Mouse (Mus musculus): ENCODE results near the gene Tpst1.

The Tpst1 gene

DNA sequence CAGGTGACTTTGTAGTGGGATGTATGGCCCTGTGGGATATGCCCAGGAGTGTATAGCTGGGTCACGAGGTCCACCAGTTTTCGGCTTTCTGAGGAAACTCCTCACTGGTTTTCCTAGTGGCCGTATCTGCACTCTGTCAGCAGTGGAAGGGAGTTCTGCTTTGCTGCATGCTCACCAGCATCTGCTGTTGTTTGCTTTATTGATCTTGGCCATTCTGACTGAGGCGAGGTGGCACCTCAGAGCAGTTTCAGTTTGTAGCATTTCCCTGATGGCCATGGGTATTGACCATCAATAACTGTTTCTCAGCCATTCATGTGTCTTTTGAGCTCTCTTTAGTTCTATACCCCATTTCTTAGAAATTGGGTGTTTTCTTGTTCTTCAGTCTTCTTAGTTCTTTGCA is 17.4 kb upstream of the Tpst1 start:
- DNase-seq: no peak

DNA sequence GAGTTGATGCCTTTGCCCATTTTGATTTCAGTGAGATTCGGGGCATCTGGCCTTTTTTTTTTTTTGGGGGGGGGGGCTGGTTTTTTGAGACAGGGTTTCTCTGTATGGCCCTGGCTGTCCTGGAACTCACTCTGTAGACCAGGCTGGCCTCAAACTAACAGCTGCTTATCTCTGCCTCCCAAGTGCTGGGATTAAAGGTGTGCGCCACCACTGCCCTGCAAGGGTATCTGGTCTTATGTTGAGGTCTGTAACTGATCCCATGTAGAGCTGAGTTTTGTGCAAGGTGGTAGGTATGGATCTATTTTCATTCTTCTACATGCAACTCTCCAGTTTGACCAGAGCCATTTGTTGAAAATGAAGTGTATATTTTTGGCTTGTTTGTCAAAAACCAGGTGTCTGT is 16.8 kb upstream of the Tpst1 start:
- DNase-seq: no peak

DNA sequence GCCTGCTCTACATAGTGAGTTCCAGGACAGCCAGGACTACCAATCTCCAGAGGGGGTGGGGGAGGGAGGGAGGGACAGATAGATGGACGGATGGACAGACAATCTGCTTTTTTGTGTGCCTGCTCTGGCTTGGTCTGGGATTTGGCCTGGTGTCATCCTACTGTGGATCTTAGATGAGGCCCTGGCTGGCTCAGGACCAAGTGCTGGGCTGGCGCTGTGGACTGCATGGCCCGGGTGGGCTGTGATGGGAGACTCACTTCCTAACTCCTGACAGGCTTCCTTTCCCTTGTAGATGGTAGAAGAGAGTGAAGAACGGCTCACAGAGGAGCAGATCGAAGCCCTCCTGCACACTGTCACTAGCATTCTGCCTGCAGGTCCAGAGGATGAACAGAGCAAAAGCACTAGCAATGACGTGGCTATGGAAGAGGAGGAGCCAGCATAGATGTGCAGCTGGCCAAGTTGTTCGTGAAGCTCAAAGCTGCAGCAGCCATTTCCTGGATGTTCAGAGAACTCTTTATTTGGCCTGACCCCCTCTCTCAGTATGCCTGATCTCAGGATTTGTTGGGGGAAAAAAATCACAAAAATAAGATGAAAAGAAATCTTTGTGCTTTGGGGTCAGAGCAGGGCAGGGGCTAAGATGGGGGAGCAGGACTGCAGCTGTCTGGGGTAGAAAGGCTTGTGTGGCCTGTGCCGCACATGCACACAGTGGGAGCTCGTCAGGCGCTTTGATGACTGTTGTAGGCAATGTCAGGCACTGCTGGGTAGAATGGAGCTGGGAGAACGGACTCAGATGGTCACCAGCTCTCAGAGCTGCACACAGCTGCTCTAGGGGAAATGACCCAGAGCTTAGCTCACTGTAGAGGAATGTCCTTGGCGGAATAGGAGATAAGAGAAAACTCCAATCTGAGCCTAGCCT is 13.5 kb upstream of the Tpst1 start:
- DNase-seq: peak in 1 of 2 experiments; percentile 59

DNA sequence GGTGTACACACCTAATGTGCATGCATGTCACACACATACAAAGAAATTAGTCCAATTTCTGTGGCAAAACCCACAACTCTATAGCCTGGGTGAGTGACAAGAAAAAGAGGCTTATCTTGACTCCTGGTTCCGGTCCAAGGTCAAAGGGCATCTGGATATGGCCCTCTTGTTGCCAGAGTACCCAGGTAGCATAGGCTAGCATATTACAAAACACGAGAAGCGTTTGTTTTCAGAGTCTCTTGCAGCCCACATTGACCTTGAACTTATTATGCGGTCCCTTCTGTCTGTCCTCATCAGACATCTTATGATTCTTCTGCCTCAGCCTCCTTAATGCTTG is 12.8 kb upstream of the Tpst1 start:
- DNase-seq: no peak

DNA sequence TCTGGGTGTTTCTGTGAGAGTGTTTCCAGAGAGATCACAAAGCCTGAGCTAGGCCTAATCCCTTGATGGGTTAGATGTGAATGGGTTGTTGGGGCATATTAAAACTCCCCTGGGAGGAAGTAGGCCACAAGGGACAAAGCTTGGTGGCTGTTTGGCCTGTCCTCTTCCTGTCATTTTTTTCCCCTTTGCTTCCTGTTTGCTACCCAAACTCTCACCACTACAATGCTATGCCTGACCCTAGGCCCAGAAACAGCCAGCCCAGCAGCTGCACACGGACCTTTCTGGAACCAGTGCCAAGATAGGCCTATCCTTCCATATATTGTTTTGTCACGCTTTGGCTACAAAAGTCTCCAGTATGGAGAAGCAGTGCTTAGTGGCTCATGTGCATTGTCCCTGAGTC is 11.0 kb upstream of the Tpst1 start:
- no peak for DNase-seq

DNA sequence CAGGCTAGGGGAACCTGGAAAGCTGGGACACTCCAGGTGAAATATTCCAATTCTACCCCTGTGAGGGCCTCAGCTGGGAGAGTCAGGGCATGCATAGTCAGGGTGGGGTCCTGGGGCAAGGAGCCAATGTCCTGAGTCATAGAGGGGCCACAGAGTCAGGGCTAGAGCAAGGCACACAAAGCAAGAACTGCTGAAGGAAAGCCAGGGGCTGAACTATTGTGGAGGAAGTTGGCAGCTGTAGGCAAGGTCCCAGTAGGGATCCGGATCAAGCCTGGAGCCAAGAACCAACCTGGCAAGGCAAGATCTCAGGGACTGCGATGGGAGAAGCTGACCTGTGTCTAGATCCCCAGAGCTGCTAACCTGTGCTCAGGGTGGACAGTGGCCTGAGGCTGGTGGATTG is 9.4 kb upstream of the Tpst1 start:
- peak; percentile 53 to 67 for DNase-seq

DNA sequence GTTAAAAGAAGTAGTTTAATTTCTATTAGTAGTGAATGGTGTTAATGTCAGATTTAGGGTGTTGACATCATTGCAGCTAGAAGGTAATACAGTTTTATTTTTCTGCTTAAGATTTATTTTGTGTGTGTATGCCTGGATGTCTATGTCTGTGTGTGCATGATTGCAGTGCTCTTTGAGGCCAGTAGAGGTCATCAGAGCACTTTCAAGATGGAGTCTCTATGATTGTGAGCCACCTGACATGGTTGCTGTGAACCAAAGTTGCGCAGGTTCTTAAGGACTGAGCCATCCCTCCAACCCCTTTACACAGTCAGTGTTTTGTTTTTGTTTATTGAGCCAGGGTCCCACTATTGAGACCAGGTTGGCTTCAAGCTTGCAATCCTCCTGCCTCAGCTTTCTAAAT is 7.5 kb upstream of the Tpst1 start:
- DNase-seq: no peak

DNA sequence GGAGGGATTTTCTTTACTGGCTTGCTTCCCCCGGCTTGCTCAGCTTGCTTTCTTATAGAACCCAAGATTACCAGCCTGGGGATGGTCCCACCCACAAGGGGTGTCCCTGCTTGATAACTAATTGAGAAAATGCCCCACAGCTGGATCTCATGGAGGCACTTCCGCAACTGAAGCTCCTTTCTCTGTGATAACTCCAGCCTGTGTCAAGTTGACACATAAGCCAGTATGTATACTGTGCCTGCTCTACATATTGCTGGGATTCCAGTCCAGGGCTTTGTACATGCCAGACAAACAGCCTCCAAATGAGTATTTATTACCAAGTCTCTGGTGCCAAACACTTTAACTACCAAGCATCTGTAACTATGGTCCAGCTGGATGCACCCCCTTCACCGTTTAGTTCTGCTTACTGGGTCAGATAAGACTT is 5.3 kb upstream of the Tpst1 start:
- DNase-seq: no peak

DNA sequence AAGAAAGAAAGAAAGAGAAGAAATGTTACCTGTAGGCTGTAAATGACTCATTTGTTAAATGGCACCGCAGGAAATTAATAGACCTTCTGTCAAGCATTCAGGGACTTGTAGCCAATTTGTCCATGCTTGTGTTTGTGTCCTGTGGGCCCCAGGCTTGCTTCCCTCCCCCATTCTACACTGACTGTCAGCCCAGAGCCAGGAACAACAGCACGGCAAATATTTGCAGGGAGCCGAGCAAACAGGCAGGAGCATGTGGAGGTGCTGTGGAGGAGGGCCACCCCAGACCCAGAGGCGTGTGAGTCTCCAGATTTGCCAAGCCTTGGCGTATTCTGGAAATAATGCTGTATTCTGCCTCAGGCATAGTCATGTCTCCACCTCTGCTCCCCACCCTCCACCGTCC is 1.4 kb downstream of the Tpst1 start:
- no peak for DNase-seq

DNA sequence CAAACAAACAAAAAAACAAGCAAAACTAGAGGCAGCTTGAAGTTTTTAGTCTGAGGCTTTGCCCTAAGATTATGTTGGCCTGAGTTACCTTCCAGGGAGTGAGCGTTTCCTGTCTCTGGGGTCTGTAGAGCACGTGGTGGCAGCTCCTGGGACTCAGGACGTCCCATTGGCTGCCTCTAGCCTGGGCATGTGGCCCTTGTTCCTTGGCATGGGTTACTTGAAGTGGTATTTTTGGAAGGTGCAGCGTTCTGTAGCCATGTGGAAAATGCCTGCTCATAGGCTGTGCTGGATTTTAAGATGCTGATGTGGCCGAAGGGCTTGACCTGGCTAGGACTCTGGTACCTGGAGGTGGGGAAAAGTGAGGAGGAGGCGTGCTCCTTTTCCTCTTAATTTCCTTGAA is 3.3 kb downstream of the Tpst1 start:
- DNase-seq: peak in 1 of 2 experiments; percentile 47

DNA sequence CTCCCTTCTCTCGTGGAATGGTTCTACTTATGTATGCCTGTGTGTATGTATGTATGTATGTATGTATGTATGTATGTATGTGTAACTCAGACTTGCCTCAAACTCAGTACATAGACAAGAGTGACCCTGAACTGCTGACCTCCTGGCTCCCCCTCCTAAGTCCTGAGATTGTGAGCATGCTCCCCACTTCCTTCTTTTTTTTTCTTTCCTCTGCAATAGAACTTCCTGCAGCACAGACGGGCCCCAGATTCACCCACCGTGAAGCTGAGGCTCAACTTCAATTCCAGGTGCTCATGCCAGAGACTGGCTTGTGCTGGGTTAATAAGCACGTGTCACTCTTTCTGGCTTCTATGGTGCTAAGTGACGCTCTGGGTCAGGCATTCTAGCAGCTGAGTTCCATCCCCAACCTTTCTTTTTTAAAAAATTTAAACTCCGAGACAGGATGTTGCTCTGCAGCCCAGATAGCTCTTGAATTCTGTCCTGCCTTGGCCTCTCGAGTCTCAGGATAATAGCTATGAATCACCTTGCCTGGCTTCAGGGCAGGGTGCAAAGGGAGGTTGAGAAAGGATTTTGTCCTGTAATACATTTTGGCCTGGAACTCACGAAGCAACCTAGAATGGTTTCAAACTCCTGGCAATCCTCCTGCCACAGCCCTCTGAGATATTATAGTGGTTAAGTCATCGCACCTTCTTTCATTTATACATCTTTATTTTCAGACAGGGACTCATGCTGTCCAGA is 5.1 kb downstream of the Tpst1 start:
- no peak for DNase-seq

DNA sequence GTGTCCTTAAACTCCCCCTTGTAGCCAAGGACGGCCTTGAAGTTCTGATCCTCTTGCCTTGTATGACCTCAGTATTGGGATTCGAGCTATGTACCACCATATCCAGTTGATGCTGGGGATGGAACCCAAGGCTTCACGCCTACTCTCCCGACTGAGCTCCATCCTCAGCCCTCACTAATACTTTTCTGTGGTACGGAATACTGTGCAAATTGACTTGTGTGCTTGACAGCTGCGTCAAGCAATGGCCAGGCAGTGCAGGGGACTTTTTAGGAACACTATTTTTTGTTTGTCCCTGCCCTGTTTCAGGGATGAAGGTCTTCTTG is 5.7 kb downstream of the Tpst1 start:
- DNase-seq: no peak

DNA sequence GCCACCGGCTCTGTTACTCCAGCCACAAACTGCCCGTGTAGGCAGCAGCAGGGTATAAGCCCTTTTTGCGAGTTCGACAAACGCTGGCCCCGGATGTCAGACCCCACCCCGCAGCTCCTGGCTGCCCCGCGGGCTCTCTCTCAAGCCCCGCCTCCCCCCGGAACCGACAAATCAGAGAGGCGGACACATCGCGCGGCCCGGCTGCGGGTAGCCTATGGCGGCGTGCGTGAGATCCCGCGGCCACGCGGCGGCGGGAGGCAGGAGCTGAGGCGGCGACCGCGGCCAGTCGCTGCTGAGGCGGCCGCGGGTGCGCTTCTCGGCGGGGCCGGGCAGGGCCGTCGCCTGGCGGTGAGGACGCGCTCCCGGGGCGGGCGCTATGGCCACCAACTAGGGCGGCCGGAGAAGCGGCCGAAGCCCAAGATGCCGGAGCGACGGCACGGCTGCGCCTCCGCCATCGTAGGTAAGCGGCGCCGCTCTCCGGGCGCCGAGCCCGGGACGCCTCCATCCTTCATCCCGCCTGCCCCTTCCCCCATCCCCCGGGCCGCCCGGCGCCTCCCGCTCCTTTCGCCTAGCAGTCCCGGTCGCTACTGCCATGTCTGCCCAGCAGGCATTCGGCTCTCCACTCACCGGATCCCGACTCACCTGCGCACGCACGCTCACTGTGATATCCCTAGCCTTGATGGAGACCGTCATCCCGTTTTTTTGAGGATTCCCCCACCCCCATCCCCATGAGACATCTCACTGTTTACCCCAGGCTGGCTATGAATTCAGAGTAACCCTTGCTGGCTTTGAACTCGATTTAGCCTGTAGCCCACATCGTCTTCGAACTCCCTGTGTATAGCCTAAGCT is 6.3 kb downstream of the Tpst1 start:
- DNase-seq: peak; percentile 98

DNA sequence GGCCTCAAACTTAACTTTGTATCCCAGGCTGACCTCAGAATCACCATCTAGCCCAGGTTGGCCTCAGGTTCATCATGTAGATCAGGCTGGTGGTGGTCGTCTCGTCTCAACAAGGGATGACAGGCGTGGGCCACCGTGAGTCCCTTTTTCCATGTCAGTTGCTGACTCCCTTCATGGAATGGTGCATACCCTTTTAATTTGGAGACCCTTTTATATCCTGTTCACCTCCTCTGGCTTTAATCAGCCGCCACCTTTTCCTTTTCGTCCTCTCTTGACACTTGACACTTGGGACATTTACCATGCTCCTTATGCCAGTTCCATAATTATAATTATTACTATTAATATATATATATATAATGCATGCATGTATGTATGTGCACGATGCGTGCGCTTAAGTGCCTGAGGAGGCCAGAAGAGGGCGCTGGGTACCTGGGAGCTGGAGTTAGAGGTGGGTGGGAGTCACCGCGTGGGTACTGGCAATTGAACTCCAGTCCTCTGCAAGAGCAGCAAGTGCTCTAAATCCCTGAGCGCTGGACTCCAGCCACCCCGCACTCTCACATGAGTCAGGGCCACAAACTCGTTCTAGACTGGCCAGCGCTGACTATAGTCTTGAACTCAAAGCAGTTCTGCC is 7.0 kb downstream of the Tpst1 start:
- DNase-seq: peak; percentile 41 to 43

DNA sequence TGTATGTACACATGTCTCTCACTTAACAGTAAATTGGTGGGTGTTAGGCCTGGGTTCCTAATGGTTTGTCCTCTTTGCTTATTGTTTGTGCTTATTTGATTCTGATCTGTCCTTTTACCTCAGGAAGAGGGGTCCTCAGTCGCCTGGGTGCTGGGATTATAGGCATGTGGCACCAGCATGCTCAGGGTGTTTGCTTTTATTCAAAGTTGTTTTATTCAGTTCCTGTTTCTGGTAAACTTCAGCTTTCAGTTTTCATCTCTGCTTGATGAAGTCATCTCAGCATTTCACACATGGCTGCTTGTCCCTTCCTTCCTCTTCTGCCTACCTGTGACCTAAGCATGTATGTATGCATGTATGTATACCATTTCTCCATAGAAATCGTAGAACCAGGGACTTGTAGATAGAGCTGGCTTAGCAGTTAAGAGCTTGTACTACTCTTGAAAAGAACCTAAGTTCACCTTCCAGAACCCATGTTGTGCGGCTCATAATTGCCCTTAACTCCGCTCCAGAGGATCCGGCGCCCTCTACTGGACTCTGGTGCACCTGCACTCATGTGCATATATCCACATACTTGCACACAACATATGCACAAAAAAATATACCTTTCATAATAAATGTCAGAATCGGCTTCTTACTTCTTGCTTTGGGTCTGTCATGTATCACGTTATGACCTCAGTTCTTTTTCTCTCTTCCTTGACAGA is 8.2 kb downstream of the Tpst1 start:
- peak; percentile 36 to 41 for DNase-seq

DNA sequence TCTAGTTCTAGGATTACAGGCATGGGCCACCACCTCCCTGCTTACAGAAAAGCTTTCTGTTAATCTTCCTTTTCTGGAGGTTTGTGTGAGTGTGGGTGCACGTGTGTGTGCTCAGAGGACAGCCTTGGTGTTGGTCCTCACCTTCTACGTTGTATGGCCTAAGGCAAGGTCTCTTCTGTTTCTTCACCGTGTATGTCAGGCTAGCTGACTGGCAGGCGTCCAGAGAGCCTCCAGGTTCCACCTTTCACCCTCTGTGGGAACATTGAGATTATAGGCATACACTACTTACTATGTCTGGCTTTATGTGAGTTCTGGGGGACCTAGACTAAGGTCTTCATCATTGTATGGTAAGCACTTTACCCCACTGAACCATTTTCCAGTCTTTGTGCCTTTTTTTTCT is 9.3 kb downstream of the Tpst1 start:
- DNase-seq: peak; percentile 34

DNA sequence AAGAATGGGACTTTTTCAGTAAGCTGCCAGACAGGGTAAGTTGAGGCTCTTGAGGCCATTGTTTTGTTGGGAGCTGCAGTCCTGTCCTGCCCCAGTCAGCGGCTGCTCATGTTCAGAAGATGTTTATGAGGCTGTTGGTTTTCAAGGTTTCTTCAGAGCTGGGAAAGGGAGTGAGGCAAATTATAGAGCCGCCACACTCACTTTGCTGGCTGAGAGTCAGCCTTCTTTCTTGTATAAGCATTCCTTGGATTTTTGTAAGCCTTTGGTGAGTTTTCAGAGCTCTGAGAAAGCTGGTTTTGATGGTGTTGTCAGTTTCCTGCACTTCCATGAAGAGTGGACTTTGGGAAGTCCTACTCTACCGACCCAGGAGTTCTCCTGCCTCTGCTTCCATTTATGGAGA is 11.1 kb downstream of the Tpst1 start:
- no peak for DNase-seq

DNA sequence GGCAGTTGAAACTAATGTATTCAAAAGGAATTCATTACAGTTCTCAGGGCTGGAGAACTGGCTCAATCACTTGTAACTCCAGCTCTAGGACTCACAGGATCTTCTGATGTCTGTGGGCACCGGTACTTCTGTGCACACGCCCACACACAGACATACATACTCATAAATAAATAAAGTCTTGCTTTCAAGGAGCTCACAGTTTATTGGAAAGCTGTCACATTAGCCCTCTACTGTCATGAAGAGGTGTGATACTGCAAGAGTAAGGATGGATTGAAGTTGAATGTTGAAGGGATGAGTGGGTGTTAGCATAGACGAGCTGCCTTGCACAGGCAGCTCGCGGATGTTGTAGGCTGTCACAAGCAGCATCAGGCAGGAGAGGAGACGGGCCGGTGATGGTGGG is 14.9 kb downstream of the Tpst1 start:
- no peak for DNase-seq

DNA sequence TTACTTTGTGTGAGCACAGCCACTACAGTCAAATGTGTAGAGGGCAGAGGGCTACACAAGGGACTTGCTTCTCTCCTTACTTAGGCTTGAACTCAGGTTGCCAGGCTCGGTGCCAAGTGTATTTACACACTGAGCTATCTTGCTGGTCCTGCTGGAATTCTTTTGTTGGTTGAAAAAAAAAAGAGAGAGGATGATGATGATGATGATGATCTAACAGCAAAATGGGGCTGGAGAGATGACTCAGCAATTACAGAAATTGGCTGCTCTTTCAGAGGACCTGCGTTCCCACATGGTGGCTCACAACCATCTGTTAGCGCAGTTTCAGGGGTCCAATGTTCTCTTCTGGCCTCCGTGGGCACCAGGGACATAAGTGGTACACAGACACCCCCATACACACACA is 15.5 kb downstream of the Tpst1 start:
- DNase-seq: no peak

DNA sequence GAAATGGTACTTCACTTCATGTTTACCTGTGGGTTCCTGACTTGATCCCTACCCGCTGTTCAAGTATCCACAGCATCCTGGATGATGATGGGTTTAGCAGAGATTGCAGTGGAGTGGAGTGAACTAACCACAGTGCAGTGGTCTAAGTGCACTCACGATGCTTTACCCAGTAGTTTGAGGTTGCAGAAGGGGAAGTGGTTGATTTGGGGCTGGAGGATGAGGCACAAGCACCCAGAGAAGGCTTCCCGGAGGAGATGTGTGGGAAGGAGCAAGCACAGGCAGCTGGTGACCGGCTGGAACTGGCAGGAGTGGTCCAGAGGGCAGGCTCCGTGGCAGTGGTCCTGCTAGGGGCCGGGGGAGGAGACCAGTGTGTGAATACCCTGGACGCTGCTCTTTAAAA is 16.1 kb downstream of the Tpst1 start:
- no peak for DNase-seq

DNA sequence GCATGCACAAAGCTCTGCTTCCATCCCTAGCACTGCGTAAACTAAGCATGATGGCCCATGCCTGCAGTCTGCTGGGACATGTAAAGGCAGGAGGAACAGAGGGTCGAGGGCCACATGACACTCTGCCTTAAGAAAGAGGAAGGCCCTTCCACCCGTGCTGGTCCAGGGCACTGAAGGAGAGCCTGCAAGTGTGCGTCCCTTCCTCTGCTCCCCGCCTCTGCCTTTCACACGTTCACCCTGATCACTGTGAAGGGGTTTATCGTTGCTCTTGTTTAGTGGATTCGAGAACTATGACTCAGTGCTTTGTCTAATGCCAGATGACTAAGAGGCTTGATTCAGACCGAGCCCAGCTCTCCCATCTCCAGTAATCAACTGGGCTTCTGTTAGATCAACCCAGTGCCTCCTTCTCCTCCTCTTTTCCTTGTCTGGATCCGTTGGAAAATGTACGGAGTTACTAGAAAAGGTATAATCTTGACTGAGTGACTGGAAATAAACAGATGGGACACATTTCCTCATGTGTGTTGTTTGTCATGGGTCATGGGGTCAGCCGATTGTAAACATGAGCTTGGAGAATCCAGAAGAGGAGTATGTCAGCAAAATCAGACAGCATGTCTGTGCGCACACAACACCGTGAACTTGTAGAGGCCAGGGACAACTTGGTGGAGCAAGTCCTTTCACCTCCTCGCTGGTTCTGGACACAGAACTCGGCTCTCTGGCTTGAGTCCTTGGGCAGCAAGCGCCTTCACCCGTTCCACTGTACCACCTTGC is 16.7 kb downstream of the Tpst1 start:
- DNase-seq: no peak

DNA sequence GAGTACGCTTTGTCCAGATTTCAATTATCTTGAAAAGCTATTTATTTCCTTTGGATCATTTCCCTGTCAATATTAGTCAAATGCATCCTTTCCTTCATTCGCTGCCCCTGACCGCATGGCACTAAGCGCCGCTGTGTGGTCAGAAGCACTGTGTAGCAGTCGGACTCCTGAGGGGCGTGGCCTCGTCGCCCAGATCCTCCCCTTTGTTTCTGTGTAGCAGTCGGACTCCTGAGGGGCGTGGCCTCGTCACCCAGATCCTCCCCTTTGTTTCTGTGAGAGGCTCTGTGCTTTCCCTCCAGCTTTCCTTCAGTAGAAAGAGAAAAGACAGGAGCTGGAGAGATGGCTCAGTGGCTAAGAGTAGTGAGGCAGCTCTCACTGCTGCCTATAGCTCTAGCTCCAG is 23.6 kb downstream of the Tpst1 start:
- DNase-seq: no peak
